Mouse (Mus musculus) adrenal gland, adult 18-20 months (tissue): ENCODE results near the gene BC035044. TPM values are rescaled to one million over a fixed set of nuclear protein-coding genes. Genes with fewer than 3 reads are reported as not detected.
"Not testable (repeated sequence)": the region's sequence is repeated elsewhere in the genome, so short reads cannot be mapped to it uniquely, and the experiment has no call there.

Experiments used
- DNase-seq, 2 experiments: peaks; one replicate each; pipeline ENCODE4 v3.0.0; 2021 to 2022; ENCODE audit warnings: low spot score in 2 of 2
- total RNA-seq, 2 experiments: library from RNA; stranded (reverse); gene quantifications; 1 replicate in 1 of 2; 2 replicates in 1 of 2; pipeline ENCODE4 v1.2.3; 2021

BC035044 gene
- total RNA-seq, 2 experiments from 2014 or later, result 0.93 TPM; not detected in 1

GRCm38 (mm10) chr6:128836191-128836954 is 54.6 kb downstream of the BC035044 start:
- no peak for DNase-seq

GRCm38 (mm10) chr6:128835571-128835970 is 55.4 kb downstream of the BC035044 start:
- DNase-seq, result no peak

GRCm38 (mm10) chr6:128833046-128833445 is 57.9 kb downstream of the BC035044 start:
- no peak for DNase-seq

- no peak for DNase-seq
Observed at GRCm38 (mm10) chr6:128829837-128830236, 61.1 kb downstream of the BC035044 start.

GRCm38 (mm10) chr6:128826781-128827180 is 64.1 kb downstream of the BC035044 start:
- no peak for DNase-seq

GRCm38 (mm10) chr6:128826132-128826531 is 64.8 kb downstream of the BC035044 start, which contains the start of the genes Gm44511 and Klrb1b:
Gm44511 (minus strand) TSS chr6:128826315.
Klrb1b (minus strand) TSS chr6:128826331.
- no peak for DNase-seq

- no peak for DNase-seq
Observed at GRCm38 (mm10) chr6:128818083-128818802, 72.7 kb downstream of the BC035044 start.

- no peak for DNase-seq
Observed at GRCm38 (mm10) chr6:128808532-128808931, 82.4 kb downstream of the BC035044 start.

- DNase-seq, result no peak
Observed at GRCm38 (mm10) chr6:128807021-128807420, 83.9 kb downstream of the BC035044 start.

- DNase-seq, result peak; percentile 43 to 52
Observed at GRCm38 (mm10) chr6:128804823-128805640, 85.9 kb downstream of the BC035044 start.

GRCm38 (mm10) chr6:128802999-128803857 is 87.7 kb downstream of the BC035044 start:
- DNase-seq, result peak; percentile 94 to 95

- peak in 1 of 2 experiments; percentile 19 for DNase-seq
Observed at GRCm38 (mm10) chr6:128802557-128802956, 88.4 kb downstream of the BC035044 start.

- not testable (repeated sequence) for DNase-seq
Observed at GRCm38 (mm10) chr6:128800696-128801095, 90.2 kb downstream of the BC035044 start.

GRCm38 (mm10) chr6:128799896-128800270 is 91.0 kb downstream of the BC035044 start:
- no peak for DNase-seq

- DNase-seq, result peak; percentile 81 to 91
Observed at GRCm38 (mm10) chr6:128799144-128799895, 91.6 kb downstream of the BC035044 start.
